Mouse (Mus musculus) C2C12 (cell line): ENCODE results near the gene Pcsk2. TPM values are rescaled to one million over a fixed set of nuclear protein-coding genes. Genes with fewer than 3 reads are reported as not detected.

Source experiments
- H3K27me3 ChIP-seq: one replicate; pipeline ENCODE4 v1.6.1; 2011; ENCODE audit not compliant: control insufficient read depth, insufficient read depth, insufficient read length
- H3K36me3 ChIP-seq: one replicate; pipeline ENCODE4 v1.6.1; 2011; ENCODE audit not compliant: control insufficient read depth, insufficient read depth
- H3K4me3 ChIP-seq: one replicate; pipeline ENCODE4 v1.5.1; 2011; ENCODE audit warnings: mild to moderate bottlenecking, control low read depth; ENCODE audit not compliant: poor library complexity, insufficient read depth, severe bottlenecking
- H3K79me2 ChIP-seq: one replicate; pipeline ENCODE4 v1.6.1; 2011; ENCODE audit not compliant: control insufficient read depth, insufficient read depth
- H3K79me3 ChIP-seq: one replicate; pipeline ENCODE4 v1.6.1; 2011; ENCODE audit warnings: low read depth, control low read depth
- H3ac ChIP-seq: one replicate; pipeline ENCODE3; 2011; ENCODE audit warnings: low read depth; ENCODE audit not compliant: control insufficient read depth, insufficient read length
- CEBPB ChIP-seq: IDR thresholded peaks from one replicate; pipeline ENCODE4 v1.6.1; 2011; ENCODE audit warnings: low read depth, mild to moderate bottlenecking, control low read depth, moderate library complexity
- CTCF ChIP-seq: IDR thresholded peaks from one replicate; pipeline ENCODE4 v1.5.1; 2011; ENCODE audit not compliant: control insufficient read depth, insufficient read depth, insufficient read length
- FOSL1 ChIP-seq: IDR thresholded peaks from one replicate; pipeline ENCODE4 v1.8.0; 2011; ENCODE audit warnings: mild to moderate bottlenecking, low read length; ENCODE audit not compliant: poor library complexity, insufficient read depth, severe bottlenecking
- MAX ChIP-seq: IDR thresholded peaks from one replicate; pipeline ENCODE4 v1.6.1; 2011; ENCODE audit warnings: mild to moderate bottlenecking, control low read depth
- MYOD1 ChIP-seq: IDR thresholded peaks from one replicate; pipeline ENCODE4 v1.6.1; 2011; ENCODE audit warnings: low read depth; ENCODE audit not compliant: control insufficient read depth, insufficient read length
- MYOG ChIP-seq: IDR thresholded peaks from one replicate; pipeline ENCODE4 v1.6.1; 2011; ENCODE audit not compliant: control insufficient read depth, insufficient read length; ENCODE audit errors: extremely low read depth
- USF1 ChIP-seq: IDR thresholded peaks from one replicate; pipeline ENCODE4 v1.6.1; 2011; ENCODE audit warnings: low read depth, mild to moderate bottlenecking, control low read depth, moderate library complexity
- polyA plus RNA-seq: library from polyadenylated mRNA; unstranded; fragments of >200 nt; fragmentation: generic; extraction: Trizol; gene quantifications from one replicate; pipeline ENCODE4 v1.2.1, GENCODE M21; 2012; ENCODE audit warnings: missing spikeins

Pcsk2 gene
- polyA plus RNA-seq, 1 experiment: 0.07 TPM

- Histone ChIP-seq H3K4me3 (no peak overlapping the region), H3K79me2 (no peaks in the 10 kb centered on the region), H3K27me3 (peaks cover 14% of the 10 kb centered on the region), H3ac (no peak overlapping the region), H3K79me3 (no peaks in the 10 kb centered on the region), H3K36me3 (no peaks in the 10 kb centered on the region)
- TF ChIP-seq CEBPB (no peak), MYOD1 (no peak), FOSL1 (no peak), CTCF (no peak), MYOG (no peak), MAX (no peak), USF1 (no peak)
Measured at GRCm38 (mm10) chr2:143808789-143809188, 262.8 kb downstream of the Pcsk2 start.

- no peaks in the 10 kb centered on the region for H3K79me2 ChIP-seq
- H3K27me3 ChIP-seq: peaks cover 16% of the 10 kb centered on the region
- TF ChIP-seq CEBPB (no peak), MAX (no peak), MYOG (no peak), FOSL1 (no peak), CTCF (no peak), USF1 (no peak), MYOD1 (no peak)
- no peak overlapping the region for H3K4me3 ChIP-seq
- H3K36me3 ChIP-seq: no peaks in the 10 kb centered on the region
- H3K79me3 ChIP-seq: no peaks in the 10 kb centered on the region
- H3ac ChIP-seq: no peak overlapping the region
Measured at GRCm38 (mm10) chr2:143812262-143812661, 266.3 kb downstream of the Pcsk2 start.

- no peak for TF ChIP-seq MYOD1
- no peak for TF ChIP-seq CTCF
- no peak for TF ChIP-seq FOSL1
- no peak for TF ChIP-seq MYOG
- no peak for TF ChIP-seq CEBPB
- no peak for TF ChIP-seq MAX
- TF ChIP-seq USF1: no peak
- Histone ChIP-seq H3K4me3 (no peak overlapping the region), H3K79me3 (no peaks in the 10 kb centered on the region), H3K79me2 (no peaks in the 10 kb centered on the region), H3K27me3 (peaks cover 16% of the 10 kb centered on the region), H3K36me3 (no peaks in the 10 kb centered on the region), H3ac (no peak overlapping the region)
Measured at GRCm38 (mm10) chr2:143813461-143813860, 267.5 kb downstream of the Pcsk2 start.

DNA sequence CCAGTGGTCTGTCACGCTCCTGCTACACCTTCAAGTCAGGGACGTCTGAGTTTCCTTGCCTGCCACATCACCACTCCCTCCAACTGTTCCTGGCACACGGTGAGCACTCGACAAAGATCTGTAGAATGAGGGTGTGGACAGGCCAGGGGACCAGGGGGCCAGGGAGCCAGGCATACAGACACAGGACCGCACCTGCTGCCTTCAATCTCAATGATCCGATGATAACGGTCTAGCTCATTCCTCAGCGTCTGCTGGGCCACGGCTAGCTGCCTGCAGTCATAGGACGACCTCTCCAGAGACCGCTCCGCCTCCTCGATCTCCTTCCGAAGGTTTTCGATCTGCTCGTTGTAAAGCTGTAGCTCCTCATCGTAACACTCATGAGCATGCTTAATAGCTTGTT is 285.7 kb downstream of the Pcsk2 start:
- no peak overlapping the region for H3ac ChIP-seq
- TF ChIP-seq MAX (no peak), MYOD1 (peak; percentile 87)
- H3K27me3 ChIP-seq: peaks cover 4% of the 10 kb centered on the region
- H3K79me3 ChIP-seq: no peaks in the 10 kb centered on the region
- H3K79me2 ChIP-seq: no peaks in the 10 kb centered on the region
- no peaks in the 10 kb centered on the region for H3K36me3 ChIP-seq
- H3K4me3 ChIP-seq: no peak overlapping the region

GRCm38 (mm10) chr2:143832721-143833120 is 286.8 kb downstream of the Pcsk2 start:
- TF ChIP-seq CTCF (no peak), MYOG (no peak), MAX (no peak), CEBPB (no peak), FOSL1 (no peak), MYOD1 (no peak), USF1 (no peak)

GRCm38 (mm10) chr2:143834082-143834481 is 288.1 kb downstream of the Pcsk2 start:
- TF ChIP-seq MYOG (no peak), MAX (no peak), USF1 (no peak), CTCF (no peak), MYOD1 (no peak), CEBPB (no peak)
- Histone ChIP-seq H3K79me2 (no peaks in the 10 kb centered on the region), H3K27me3 (no peaks in the 10 kb centered on the region), H3ac (no peak overlapping the region), H3K4me3 (no peak overlapping the region), H3K36me3 (no peaks in the 10 kb centered on the region), H3K79me3 (no peaks in the 10 kb centered on the region)

More at GRCm38 (mm10) chr2:143832721-143833120, 286.8 kb downstream of the Pcsk2 start:
- no peak overlapping the region for H3ac ChIP-seq
- no peaks in the 10 kb centered on the region for H3K27me3 ChIP-seq
- no peaks in the 10 kb centered on the region for H3K79me2 ChIP-seq
- no peak overlapping the region for H3K4me3 ChIP-seq
- no peaks in the 10 kb centered on the region for H3K36me3 ChIP-seq
- H3K79me3 ChIP-seq: no peaks in the 10 kb centered on the region
